Mouse (Mus musculus) CH12.LX (cell line): ENCODE results near the gene Irgm2.
"Not testable (repeated sequence)": the region's sequence is repeated elsewhere in the genome, so short reads cannot be mapped to it uniquely, and the experiment has no call there.

Experiments used
- CTCF ChIP-seq, 2 experiments: IDR thresholded peaks in 1 of 2; conservative IDR thresholded peaks in 1 of 2; 2 replicates each; pipeline ENCODE4 v1.5.1; 2011 to 2012; ENCODE audit warnings: low read depth in 2 of 2, low read length in 2 of 2, improper control_type of control experiment in 1 of 2, inconsistent platforms in 1 of 2, mild to moderate bottlenecking in 1 of 2, moderate library complexity in 1 of 2
- HCFC1 ChIP-seq: IDR thresholded peaks from 2 replicates; pipeline ENCODE4 v1.6.1; 2012; ENCODE audit warnings: low read depth, mild to moderate bottlenecking, inconsistent platforms, low read length, improper control_type of control experiment
- IRF4 ChIP-seq: IDR thresholded peaks from 2 replicates; pipeline ENCODE4 v1.6.1; 2014; ENCODE audit warnings: low read depth, mild to moderate bottlenecking, inconsistent platforms, low read length, improper control_type of control experiment
- JUND ChIP-seq: conservative IDR thresholded peaks from 2 replicates; pipeline ENCODE4 v1.6.1; 2011; ENCODE audit warnings: low read depth, low read length, improper control_type of control experiment
- MAFK ChIP-seq: IDR thresholded peaks from 2 replicates; pipeline ENCODE4 v1.6.1; 2011; ENCODE audit warnings: low read length, improper control_type of control experiment; ENCODE audit not compliant: insufficient replicate concordance
- MAX ChIP-seq: IDR thresholded peaks from 2 replicates; pipeline ENCODE4 v1.6.1; 2011; ENCODE audit warnings: low read length, improper control_type of control experiment
- NRF1 ChIP-seq: IDR thresholded peaks from 2 replicates; pipeline ENCODE4 v1.6.1; 2014; ENCODE audit warnings: low read depth, mild to moderate bottlenecking, inconsistent platforms, low read length, improper control_type of control experiment, moderate library complexity
- POLR2A ChIP-seq: IDR thresholded peaks from 2 replicates; pipeline ENCODE4 v1.6.1; 2011; ENCODE audit warnings: low read depth, mild to moderate bottlenecking, improper control_type of control experiment, low read length
- TBP ChIP-seq: conservative IDR thresholded peaks from 2 replicates; pipeline ENCODE4 v1.6.1; 2011; ENCODE audit warnings: low read depth, low read length, improper control_type of control experiment
- TCF12 ChIP-seq: IDR thresholded peaks from 2 replicates; pipeline ENCODE4 v1.6.1; 2014; ENCODE audit warnings: low read depth, mild to moderate bottlenecking, inconsistent platforms, low read length, improper control_type of control experiment
- UBTF ChIP-seq: IDR thresholded peaks from 2 replicates; pipeline ENCODE4 v1.6.1; 2012; ENCODE audit warnings: low read depth, mild to moderate bottlenecking, inconsistent platforms, low read length, improper control_type of control experiment, moderate library complexity
- ZC3H11A ChIP-seq: IDR thresholded peaks from 2 replicates; pipeline ENCODE4 v1.6.1; 2012; ENCODE audit warnings: low read depth, mild to moderate bottlenecking, inconsistent platforms, low read length, improper control_type of control experiment

DNA sequence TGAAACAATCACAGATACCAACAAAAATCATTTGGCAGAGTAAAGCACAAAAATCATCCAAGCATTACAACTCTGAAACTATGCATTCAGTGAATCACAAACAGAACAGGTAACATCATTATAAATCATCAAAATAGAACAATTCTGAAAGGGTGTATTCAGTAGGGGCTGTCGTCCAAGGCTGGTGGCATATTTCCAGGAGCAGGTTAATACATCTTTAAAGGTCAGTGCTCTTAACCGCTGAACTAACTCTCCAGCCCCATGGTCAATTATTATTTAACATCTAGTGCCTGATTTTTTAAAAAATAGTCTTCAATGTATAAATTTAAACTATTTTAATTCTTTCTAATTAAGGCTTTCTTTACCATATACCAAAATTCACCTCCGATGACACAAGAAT lies 35.1 kb downstream of the Irgm2 start:
- TF ChIP-seq CTCF (conservative IDR thresholded peaks at IDR 0.05 in 1 of 2, IDR thresholded peaks at IDR 0.05 in 1 of 2; ENCODE audit: low read depth in 2 of 2, low read length in 2 of 2); NRF1; POLR2A; JUND; UBTF; MAX; TCF12; ZC3H11A; MAFK; IRF4; HCFC1; TBP: not testable (repeated sequence)
